Mouse (Mus musculus): ENCODE measurements at regions not wholly inside any gene's neighbourhood (a gene's known extent, or its start where the extent isn't known, plus 50 kb on each side); places are given as distances from the start of the nearest gene placed in this dataset.
A peak's percentile ranks its signal among the peaks of the same experiment; 100 is the strongest.

DNA sequence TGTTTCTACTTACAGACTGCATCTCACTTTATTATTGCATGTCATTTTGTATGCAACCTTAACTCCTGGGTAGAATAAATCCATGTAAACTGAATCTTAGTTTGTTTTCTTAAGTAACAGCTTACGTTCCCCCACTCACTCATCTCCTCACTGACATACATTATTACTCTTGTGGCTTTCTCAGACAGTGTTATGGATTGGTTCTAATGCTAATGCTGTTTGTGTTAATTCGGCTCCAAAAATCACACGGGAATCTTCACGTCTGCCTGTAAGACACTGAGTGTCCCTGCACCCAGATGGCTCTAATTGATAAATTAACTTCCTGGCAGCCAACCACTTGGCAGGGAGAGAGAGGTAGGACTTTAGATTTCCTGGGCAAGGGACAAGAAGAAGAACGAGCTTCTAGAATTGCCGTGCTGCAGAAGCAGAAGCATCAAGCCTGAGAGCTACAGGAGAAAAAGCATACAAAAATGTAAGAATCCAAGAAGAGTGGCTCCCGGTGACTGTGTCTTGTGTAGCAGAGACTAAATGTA, 610.3 kb upstream of the Tbl1xr1 start:
- Histone ChIP-seq H3K4me1 (ENCODE audit: control insufficient read depth, insufficient read depth, low read length) (no peaks in the 10 kb centered on the region), H3K27ac (ENCODE audit: insufficient read depth, low read length) (no peak overlapping the region), H3K4me3 (replicated peaks; ENCODE audit: insufficient read depth, low read depth, low read length) (no peak overlapping the region), H3K27me3 (ENCODE audit: control insufficient read depth, insufficient read depth, low read length) (no peaks in the 10 kb centered on the region)
- 11% methylated on average over 7 of the region's 7 CpGs for WGBS
- peak; percentile 17 to 56 for DNase-seq
- TF ChIP-seq CTCF (IDR thresholded peaks at IDR 0.05; ENCODE audit: borderline replicate concordance, insufficient read depth, low read depth, low read length) (no peak), POLR2A (IDR thresholded peaks at IDR 0.05; ENCODE audit: borderline replicate concordance, insufficient read depth, low read length) (no peak)

DNA sequence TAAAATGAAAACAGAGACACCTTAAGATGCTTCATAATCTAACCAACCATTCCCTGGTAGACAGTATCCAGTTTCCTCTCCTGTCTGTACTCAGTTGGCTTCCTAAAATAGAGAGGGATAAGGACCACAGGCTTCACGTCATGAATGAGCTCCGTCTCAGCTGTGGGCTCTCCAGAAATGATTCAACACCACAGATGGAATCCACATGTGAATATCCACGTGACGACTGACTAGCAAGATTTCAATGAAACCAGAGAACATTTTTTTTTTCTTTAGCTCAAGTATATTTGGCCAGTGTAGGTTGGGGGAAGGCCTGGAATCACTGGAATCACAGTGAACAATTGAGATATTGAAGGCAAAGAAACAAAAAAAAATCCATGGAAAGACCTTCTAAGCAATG, 599.1 kb upstream of the Tbl1xr1 start:
- Histone ChIP-seq H3K4me3 (replicated peaks; ENCODE audit: insufficient read depth, low read depth, low read length) (no peak overlapping the region), H3K27me3 (ENCODE audit: control insufficient read depth, insufficient read depth, low read length) (no peaks in the 10 kb centered on the region), H3K27ac (ENCODE audit: insufficient read depth, low read length) (no peak overlapping the region), H3K4me1 (ENCODE audit: control insufficient read depth, insufficient read depth, low read length) (no peaks in the 10 kb centered on the region)
- TF ChIP-seq CTCF (IDR thresholded peaks at IDR 0.05; ENCODE audit: borderline replicate concordance, insufficient read depth, low read depth, low read length) (no peak), POLR2A (IDR thresholded peaks at IDR 0.05; ENCODE audit: borderline replicate concordance, insufficient read depth, low read length) (no peak)
- DNase-seq: no peak
- 88% methylated on average over 4 of the region's 4 CpGs for WGBS

DNA sequence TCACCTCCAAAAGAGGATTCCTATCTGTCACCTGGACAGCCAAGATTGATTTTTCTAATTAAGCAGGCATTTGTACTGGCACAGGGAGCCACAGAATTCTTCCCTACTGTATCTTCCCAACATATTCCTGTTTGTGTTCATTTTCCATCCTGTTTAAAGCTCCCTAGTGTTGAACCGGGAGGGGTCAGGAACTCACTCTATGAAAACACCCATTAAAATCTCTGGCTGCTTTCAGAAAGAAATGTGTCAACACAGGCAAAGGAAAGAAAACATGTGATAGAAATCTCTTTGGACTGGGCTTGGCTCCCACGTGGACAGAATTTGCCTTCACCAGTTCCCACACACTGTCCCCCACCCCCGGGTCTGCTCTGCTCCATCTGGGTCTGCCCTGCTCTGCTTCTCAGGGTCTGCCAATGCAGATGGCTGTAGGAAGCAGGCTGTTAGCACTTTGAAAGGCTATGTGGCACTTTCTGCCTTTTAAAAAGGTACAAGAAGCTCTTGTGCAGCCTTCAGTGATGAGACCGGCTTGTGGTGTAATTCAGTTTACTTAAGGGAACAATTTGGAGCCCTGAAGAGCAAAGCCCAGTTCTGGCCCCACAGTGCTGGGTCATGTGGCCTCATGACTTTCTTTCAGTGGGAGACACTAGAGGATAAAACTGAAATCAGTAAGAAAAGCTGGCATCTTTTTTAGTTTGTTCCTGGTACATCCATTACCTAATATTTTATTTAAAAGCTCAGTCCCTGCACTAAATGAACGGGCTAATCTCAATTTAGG, 597.2 kb upstream of the Tbl1xr1 start:
- WGBS: 39% methylated on average over 5 of the region's 5 CpGs
- Histone ChIP-seq H3K27me3 (ENCODE audit: control insufficient read depth, insufficient read depth, low read length) (no peaks in the 10 kb centered on the region), H3K4me3 (replicated peaks; ENCODE audit: insufficient read depth, low read depth, low read length) (no peak overlapping the region), H3K4me1 (ENCODE audit: control insufficient read depth, insufficient read depth, low read length) (no peaks in the 10 kb centered on the region), H3K27ac (ENCODE audit: insufficient read depth, low read length) (no peak overlapping the region)
- TF ChIP-seq POLR2A (IDR thresholded peaks at IDR 0.05; ENCODE audit: borderline replicate concordance, insufficient read depth, low read length) (no peak), CTCF (IDR thresholded peaks at IDR 0.05; ENCODE audit: borderline replicate concordance, insufficient read depth, low read depth, low read length) (no peak)
- no peak for DNase-seq

DNA sequence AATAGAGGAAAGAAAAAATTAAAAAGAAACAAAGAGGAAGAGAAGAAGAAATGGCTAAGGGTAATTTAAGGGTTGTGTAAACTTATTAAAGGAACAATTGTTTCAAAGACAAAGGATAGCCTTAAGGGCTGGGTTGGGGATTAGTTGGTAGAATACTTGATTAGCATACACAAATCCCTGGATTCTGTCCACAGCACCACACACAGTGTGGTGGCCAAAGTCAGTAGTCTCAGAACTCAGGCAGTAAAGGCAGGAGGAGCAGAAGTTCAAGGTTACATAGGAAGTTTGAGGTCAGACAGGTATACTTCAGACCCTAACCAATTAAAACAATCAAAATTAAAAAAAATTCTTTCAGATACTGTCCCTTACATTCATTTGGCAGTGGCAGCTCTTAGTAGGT, 596.6 kb upstream of the Tbl1xr1 start:
- Histone ChIP-seq H3K27me3 (ENCODE audit: control insufficient read depth, insufficient read depth, low read length) (no peaks in the 10 kb centered on the region), H3K27ac (ENCODE audit: insufficient read depth, low read length) (no peak overlapping the region), H3K4me3 (replicated peaks; ENCODE audit: insufficient read depth, low read depth, low read length) (no peak overlapping the region), H3K4me1 (ENCODE audit: control insufficient read depth, insufficient read depth, low read length) (no peaks in the 10 kb centered on the region)
- DNase-seq: no peak
- TF ChIP-seq POLR2A (IDR thresholded peaks at IDR 0.05; ENCODE audit: borderline replicate concordance, insufficient read depth, low read length) (no peak), CTCF (IDR thresholded peaks at IDR 0.05; ENCODE audit: borderline replicate concordance, insufficient read depth, low read depth, low read length) (no peak)

DNA sequence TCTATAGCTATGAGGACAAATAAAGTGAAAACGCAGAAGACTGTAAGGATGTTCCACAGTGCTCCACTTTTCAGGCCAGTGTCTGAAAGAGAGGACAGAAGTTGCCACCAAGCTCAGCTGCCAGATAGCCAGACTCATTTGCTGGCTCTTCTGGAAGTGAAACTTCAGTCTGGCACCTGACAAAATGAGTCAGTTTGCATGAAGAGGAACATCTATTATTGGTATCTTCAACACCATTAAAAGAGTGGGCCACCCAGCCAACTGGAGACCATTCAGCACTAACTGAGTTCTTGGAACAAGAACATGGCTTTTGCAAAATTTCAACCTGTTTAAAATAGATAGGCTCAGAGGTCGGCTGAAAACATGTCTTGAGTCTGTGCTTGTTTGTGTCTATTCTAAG, 592.4 kb upstream of the Tbl1xr1 start:
- H3K4me1 ChIP-seq (ENCODE audit: control insufficient read depth, insufficient read depth, low read length): no peaks in the 10 kb centered on the region
- DNase-seq: no peak
- TF ChIP-seq POLR2A (IDR thresholded peaks at IDR 0.05; ENCODE audit: borderline replicate concordance, insufficient read depth, low read length): no peak
- no peak for TF ChIP-seq CTCF (IDR thresholded peaks at IDR 0.05; ENCODE audit: borderline replicate concordance, insufficient read depth, low read depth, low read length)
- WGBS: 57% methylated on average over 2 of the region's 2 CpGs
- no peak overlapping the region for H3K4me3 ChIP-seq (replicated peaks; ENCODE audit: insufficient read depth, low read depth, low read length)
- H3K27ac ChIP-seq (ENCODE audit: insufficient read depth, low read length): no peak overlapping the region
- H3K27me3 ChIP-seq (ENCODE audit: control insufficient read depth, insufficient read depth, low read length): no peaks in the 10 kb centered on the region

DNA sequence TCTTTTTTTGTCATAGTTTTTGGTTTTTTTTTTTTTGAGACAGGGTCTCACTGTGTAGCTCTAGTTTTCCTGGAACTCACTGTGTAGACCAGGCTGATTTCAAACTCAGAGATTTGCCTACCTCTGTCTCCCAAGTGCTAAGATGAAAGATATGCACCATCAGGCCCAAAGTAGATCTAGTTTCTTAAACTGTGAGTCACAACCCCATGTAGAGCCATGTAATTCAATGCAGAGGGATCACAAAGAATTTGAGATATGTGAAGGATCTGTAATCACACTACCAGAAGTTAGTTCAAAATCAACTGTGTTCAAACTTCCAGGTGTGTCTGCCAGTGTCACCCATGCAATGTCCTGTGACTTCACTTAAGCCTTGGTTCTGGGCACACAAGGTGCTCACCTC, 591.0 kb upstream of the Tbl1xr1 start:
- H3K27ac ChIP-seq (ENCODE audit: insufficient read depth, low read length): no peak overlapping the region
- no peaks in the 10 kb centered on the region for H3K27me3 ChIP-seq (ENCODE audit: control insufficient read depth, insufficient read depth, low read length)
- no peaks in the 10 kb centered on the region for H3K4me1 ChIP-seq (ENCODE audit: control insufficient read depth, insufficient read depth, low read length)
- TF ChIP-seq POLR2A (IDR thresholded peaks at IDR 0.05; ENCODE audit: borderline replicate concordance, insufficient read depth, low read length) (no peak), CTCF (IDR thresholded peaks at IDR 0.05; ENCODE audit: borderline replicate concordance, insufficient read depth, low read depth, low read length) (no peak)
- no peak overlapping the region for H3K4me3 ChIP-seq (replicated peaks; ENCODE audit: insufficient read depth, low read depth, low read length)
- DNase-seq: no peak

DNA sequence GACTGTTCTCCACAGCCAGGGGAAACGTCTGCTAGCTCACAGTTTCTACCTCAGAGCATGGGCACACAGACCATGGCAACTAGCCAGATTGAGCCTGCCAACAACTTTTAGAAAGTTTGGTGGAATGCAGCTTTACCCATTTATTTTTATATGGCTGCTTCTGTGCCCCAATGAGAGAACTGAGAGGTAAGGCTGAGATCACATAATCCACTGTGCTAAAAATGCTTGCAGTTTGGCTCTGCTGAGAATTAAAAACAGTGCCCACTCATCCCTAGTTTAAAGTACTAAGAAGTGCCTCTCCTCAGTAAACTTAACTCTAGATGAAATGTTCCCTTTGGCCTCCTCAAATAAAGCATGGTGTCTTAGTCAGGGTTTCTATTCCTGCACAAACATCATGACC, 586.9 kb upstream of the Tbl1xr1 start:
- DNase-seq: no peak
- TF ChIP-seq POLR2A (IDR thresholded peaks at IDR 0.05; ENCODE audit: borderline replicate concordance, insufficient read depth, low read length) (no peak), CTCF (IDR thresholded peaks at IDR 0.05; ENCODE audit: borderline replicate concordance, insufficient read depth, low read depth, low read length) (no peak)
- H3K27me3 ChIP-seq (ENCODE audit: control insufficient read depth, insufficient read depth, low read length): no peaks in the 10 kb centered on the region
- H3K4me3 ChIP-seq (replicated peaks; ENCODE audit: insufficient read depth, low read depth, low read length): no peak overlapping the region
- WGBS: 71% methylated on average over 1 of the region's 1 CpGs
- no peaks in the 10 kb centered on the region; the same call in 1 of the 2 replicates for H3K4me1 ChIP-seq (ENCODE audit: control insufficient read depth, insufficient read depth, low read length)
- H3K27ac ChIP-seq (ENCODE audit: insufficient read depth, low read length): no peak overlapping the region

DNA sequence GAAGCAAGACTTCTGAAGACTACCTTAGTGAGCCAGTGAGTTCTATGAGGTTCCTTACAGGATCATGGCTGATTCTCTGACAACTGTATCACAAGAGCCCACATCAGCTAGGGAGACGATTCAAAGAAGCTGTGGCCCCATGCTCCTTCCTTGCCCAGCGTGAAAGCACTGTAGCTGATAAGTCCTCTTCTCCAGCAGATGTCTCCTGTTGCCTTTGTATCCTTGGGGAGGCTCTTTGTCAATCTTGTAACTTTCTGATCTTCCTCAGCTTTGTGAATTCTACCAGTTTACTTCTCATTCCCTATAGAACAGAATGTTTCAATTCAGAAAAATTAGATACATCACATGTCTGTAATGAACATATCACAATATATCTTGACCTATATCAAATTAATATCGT, 584.0 kb upstream of the Tbl1xr1 start:
- TF ChIP-seq CTCF (IDR thresholded peaks at IDR 0.05; ENCODE audit: borderline replicate concordance, insufficient read depth, low read depth, low read length): no peak
- TF ChIP-seq POLR2A (IDR thresholded peaks at IDR 0.05; ENCODE audit: borderline replicate concordance, insufficient read depth, low read length): no peak
- Histone ChIP-seq H3K4me3 (replicated peaks; ENCODE audit: insufficient read depth, low read depth, low read length) (no peak overlapping the region), H3K27me3 (ENCODE audit: control insufficient read depth, insufficient read depth, low read length) (no peaks in the 10 kb centered on the region), H3K27ac (ENCODE audit: insufficient read depth, low read length) (no peak overlapping the region), H3K4me1 (ENCODE audit: control insufficient read depth, insufficient read depth, low read length) (peaks cover 10% of the 10 kb centered on the region; the same call in 1 of the 2 replicates)
- no peak for DNase-seq
- WGBS: 67% methylated on average over 3 of the region's 3 CpGs
